Mouse (Mus musculus): ENCODE data around the gene Mfsd11. TPM values are rescaled to one million over a fixed set of nuclear protein-coding genes. Genes with fewer than 3 reads are reported as not detected.

The Mfsd11 gene
- polyA plus RNA-seq, 1 experiment, result 33.0 TPM

GRCm38 (mm10) chr11:116920746-116921145 is 68.5 kb downstream of the Mfsd11 start:
- TF ChIP-seq CTCF (IDR thresholded peaks at IDR 0.05; ENCODE audit: borderline replicate concordance, insufficient read depth, low read depth, low read length) (no peak), POLR2A (IDR thresholded peaks at IDR 0.05; ENCODE audit: borderline replicate concordance, insufficient read depth, low read length) (no peak)
- Histone ChIP-seq H3K27me3 (ENCODE audit: control insufficient read depth, insufficient read depth, low read length) (no peaks in the 10 kb centered on the region), H3K4me1 (ENCODE audit: control insufficient read depth, insufficient read depth, low read length) (peaks cover 18% of the 10 kb centered on the region), H3K4me3 (replicated peaks; ENCODE audit: insufficient read depth, low read depth, low read length) (no peak overlapping the region), H3K27ac (ENCODE audit: insufficient read depth, low read length) (no peak overlapping the region)
- DNase-seq, result no peak
- WGBS, result 67% methylated on average over 6 of the region's 6 CpGs

- 21% methylated on average over 7 of the region's 7 CpGs for WGBS
- Histone ChIP-seq H3K4me3 (replicated peaks; ENCODE audit: insufficient read depth, low read depth, low read length) (no peak overlapping the region), H3K4me1 (ENCODE audit: control insufficient read depth, insufficient read depth, low read length) (peaks cover 13% of the 10 kb centered on the region), H3K27ac (ENCODE audit: insufficient read depth, low read length) (no peak overlapping the region), H3K27me3 (ENCODE audit: control insufficient read depth, insufficient read depth, low read length) (no peaks in the 10 kb centered on the region)
- DNase-seq, result peak; percentile 40 to 56
- TF ChIP-seq POLR2A (IDR thresholded peaks at IDR 0.05; ENCODE audit: borderline replicate concordance, insufficient read depth, low read length), result no peak
- TF ChIP-seq CTCF (IDR thresholded peaks at IDR 0.05; ENCODE audit: borderline replicate concordance, insufficient read depth, low read depth, low read length), result no peak
Observed at GRCm38 (mm10) chr11:116922058-116922457, 69.8 kb downstream of the Mfsd11 start.

Other genes with a start within 250 kb of the Mfsd11 start
- gene Rhbdf2, start 225.4 kb upstream of the Mfsd11 start, polyA plus RNA-seq (2012; rRNA removed), result 1.9 and 2.2 TPM in 2 replicates
- 13.7 and 14.2 TPM in 2 replicates for gene Prcd, start 198.9 kb upstream of the Mfsd11 start, polyA plus RNA-seq (2012; rRNA removed)
- gene Cygb, start 198.1 kb upstream of the Mfsd11 start, polyA plus RNA-seq (2012; rRNA removed), result 105 and 113 TPM in 2 replicates
- 0.03 TPM in 1 of 2 replicates, not detected in the other for gene St6galnac1, start 76.9 kb upstream of the Mfsd11 start, polyA plus RNA-seq (2012; rRNA removed)
- 18.1 and 20.9 TPM in 2 replicates for gene Mxra7, start 24.4 kb upstream of the Mfsd11 start, polyA plus RNA-seq (2012; rRNA removed)
- 27.3 and 27.8 TPM in 2 replicates for gene Mettl23, start 9.2 kb upstream of the Mfsd11 start, polyA plus RNA-seq (2012; rRNA removed)
- gene Jmjd6, start 9.0 kb upstream of the Mfsd11 start, polyA plus RNA-seq (2012; rRNA removed), result 33.0 and 34.8 TPM in 2 replicates
- 361 and 389 TPM in 2 replicates for gene Srsf2, start 654 bp downstream of the Mfsd11 start, polyA plus RNA-seq (2012; rRNA removed)
- gene Mgat5b, start 66.4 kb downstream of the Mfsd11 start, polyA plus RNA-seq (2012; rRNA removed), result 25.6 and 26.9 TPM in 2 replicates